Comparison of ENCODE assay signal across 8 mouse cellular contexts in the genomic region with DNA sequence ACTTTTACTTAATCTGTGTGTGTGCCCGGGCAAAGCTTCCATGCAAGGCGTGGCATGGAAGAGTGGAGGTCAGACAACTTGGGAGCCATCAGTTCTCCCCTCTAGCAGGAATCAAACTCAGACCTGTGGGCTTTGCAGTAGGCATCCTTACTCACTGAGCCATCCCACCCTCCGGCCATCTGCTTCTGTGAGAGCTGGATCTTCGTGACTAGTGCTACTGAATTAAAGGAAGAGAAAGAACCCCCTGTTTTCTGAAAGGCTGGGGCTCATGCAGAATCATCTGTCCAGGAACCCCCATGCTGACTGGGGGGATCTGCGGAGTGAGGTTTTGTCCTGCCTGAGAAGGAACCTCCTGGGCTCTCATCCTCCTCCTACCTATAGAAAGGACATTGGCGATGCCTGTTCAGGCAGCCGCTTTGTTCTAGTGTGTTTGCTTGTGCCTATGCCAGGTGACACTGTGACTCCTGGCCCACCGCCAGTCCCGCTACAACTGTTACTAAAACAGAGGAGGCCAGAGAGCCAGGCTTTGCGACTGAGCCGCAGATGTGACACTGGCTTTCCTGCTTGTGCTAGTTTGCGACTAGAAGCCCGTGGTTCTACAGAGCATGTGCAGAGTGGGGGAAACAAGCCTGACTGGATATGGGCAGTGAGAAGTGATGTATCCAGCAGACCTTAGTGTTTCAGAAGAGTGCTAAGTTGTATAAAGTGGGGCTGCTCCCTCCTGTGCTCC.
A peak's percentile ranks its signal among the peaks of the same experiment; 100 is the strongest.
DNase-seq lines count a peak whose midpoint lies in the region; ATAC-seq and TF ChIP-seq lines count a peak whose summit lies in the region.

No protein-coding gene starts in this region.

- H3K4me2 ChIP-seq in liver, embryonic 11.5 days, result no peak overlapping the region
- H3K4me2 ChIP-seq in intestine, embryonic 16.5 days (ENCODE audit: low read depth, low read length), result no peak overlapping the region
- 0 out of 2 replicates have a peak overlapping the region, but pooled peaks have one; percentile 5 for H3K4me2 ChIP-seq in lung, postnatal 0 days (replicated peaks; ENCODE audit: low read depth, low read length)
- H3K4me2 ChIP-seq in stomach, embryonic 16.5 days (ENCODE audit: low read depth, low read length), result no peak overlapping the region

- no peak for ATAC-seq in liver, embryonic 11.5 days (replicated peaks; ENCODE audit: low FRiP score)
- peak; percentile 63 for ATAC-seq in intestine, embryonic 16.5 days
- ATAC-seq in lung, postnatal 0 days, result peak; percentile 37
- ATAC-seq in stomach, embryonic 16.5 days (ENCODE audit: insufficient read depth, low FRiP score), result peak; percentile 72
- no peak for ATAC-seq in monocyte, adult 5-6 weeks (replicated peaks; ENCODE audit: insufficient number of reproducible peaks, low FRiP score, low TSS enrichment, poor library complexity, severe bottlenecking)

- TF ChIP-seq CTCF in liver, adult 2 months (IDR thresholded peaks at IDR 0.05; ENCODE audit: low read depth, low read length), result no peak
- TF ChIP-seq CTCF in brain, embryonic 14.5 days (IDR thresholded peaks at IDR 0.05; ENCODE audit: borderline replicate concordance, extremely low read depth, insufficient read depth, insufficient read length), result no peak
- TF ChIP-seq CTCF in lung, postnatal 0 days (IDR thresholded peaks at IDR 0.05), result no peak

- peak; percentile 66 for DNase-seq in liver, adult 2 months (ENCODE audit: extremely low read depth, low read depth, low spot score)
- no peak for DNase-seq in liver, embryonic 11.5 days (ENCODE audit: low spot score)
- peak; percentile 94 for DNase-seq in brain, embryonic 14.5 days (ENCODE audit: low read depth)
- peak; percentile 76 for DNase-seq in gastrocnemius, postnatal 14 days
- peak; percentile 80 for DNase-seq in lung, postnatal 0 days (ENCODE audit: low spot score)

- TF ChIP-seq EP300 in lung, postnatal 0 days (IDR thresholded peaks at IDR 0.05), result no peak

- 38% methylated on average over 13 of the region's 13 CpGs for WGBS in liver, adult 2 months
- 86% methylated on average over 13 of the region's 13 CpGs for whole genome bisulfite sequencing in liver, embryonic 11.5 days
- 70% methylated on average over 13 of the region's 13 CpGs for WGBS in intestine, embryonic 16.5 days
- WGBS in lung, postnatal 0 days, result 35% methylated on average over 13 of the region's 13 CpGs
- WGBS in stomach, embryonic 16.5 days, result 54% methylated on average over 13 of the region's 13 CpGs

- H3K9me3 ChIP-seq in liver, embryonic 11.5 days (ENCODE audit: control insufficient read depth, low read length), result no peaks in the 10 kb centered on the region
- H3K9me3 ChIP-seq in intestine, embryonic 16.5 days (ENCODE audit: control insufficient read depth, low read length), result no peaks in the 10 kb centered on the region
- no peaks in the 10 kb centered on the region for H3K9me3 ChIP-seq in lung, postnatal 0 days (ENCODE audit: low read length)
- H3K9me3 ChIP-seq in stomach, embryonic 16.5 days (replicated peaks; ENCODE audit: control insufficient read depth, low read length), result no peaks in the 10 kb centered on the region

- H3K36me3 ChIP-seq in liver, adult 2 months (ENCODE audit: control insufficient read depth, insufficient read depth, low read length), result no peaks in the 10 kb centered on the region
- no peaks in the 10 kb centered on the region for H3K36me3 ChIP-seq in liver, embryonic 11.5 days (ENCODE audit: control insufficient read depth, insufficient read depth, low read length)
- no peaks in the 10 kb centered on the region for H3K36me3 ChIP-seq in intestine, embryonic 16.5 days (ENCODE audit: control insufficient read depth, insufficient read depth, low read length)
- no peaks in the 10 kb centered on the region for H3K36me3 ChIP-seq in lung, postnatal 0 days (ENCODE audit: insufficient read depth, low read length)
- no peaks in the 10 kb centered on the region for H3K36me3 ChIP-seq in stomach, embryonic 16.5 days (ENCODE audit: control insufficient read depth, insufficient read depth, low read length)

- no peak overlapping the region for H3K4me3 ChIP-seq in liver, adult 2 months (ENCODE audit: insufficient read depth, low read depth, low read length)
- H3K4me3 ChIP-seq in liver, embryonic 11.5 days (ENCODE audit: low read depth, low read length), result no peak overlapping the region
- H3K4me3 ChIP-seq in intestine, embryonic 16.5 days (ENCODE audit: low read length), result no peak overlapping the region
- no peak overlapping the region for H3K4me3 ChIP-seq in lung, postnatal 0 days (ENCODE audit: low read depth, low read length)
- no peak overlapping the region for H3K4me3 ChIP-seq in stomach, embryonic 16.5 days (replicated peaks; ENCODE audit: low read length)

- H3K79me2 ChIP-seq in liver, adult 2 months (ENCODE audit: control insufficient read depth, insufficient read depth, low read length), result no peaks in the 10 kb centered on the region

- H3K4me1 ChIP-seq in liver, adult 2 months (ENCODE audit: control insufficient read depth, insufficient read depth, low read length), result peaks cover 2% of the 10 kb centered on the region
- H3K4me1 ChIP-seq in liver, embryonic 11.5 days (replicated peaks; ENCODE audit: control insufficient read depth, insufficient read depth, low read length), result no peaks in the 10 kb centered on the region
- peaks cover 26% of the 10 kb centered on the region for H3K4me1 ChIP-seq in intestine, embryonic 16.5 days (ENCODE audit: control insufficient read depth, insufficient read depth, low read length)
- H3K4me1 ChIP-seq in lung, postnatal 0 days (ENCODE audit: insufficient read depth, low read depth, low read length), result peaks cover 8% of the 10 kb centered on the region
- peaks cover 37% of the 10 kb centered on the region for H3K4me1 ChIP-seq in stomach, embryonic 16.5 days (ENCODE audit: control insufficient read depth, insufficient read depth, low read length)

- no peaks in the 10 kb centered on the region for H3K27me3 ChIP-seq in liver, adult 2 months (ENCODE audit: control insufficient read depth, insufficient read depth, low read length)
- H3K27me3 ChIP-seq in liver, embryonic 11.5 days (replicated peaks; ENCODE audit: control insufficient read depth, insufficient read depth, low read length), result no peaks in the 10 kb centered on the region
- H3K27me3 ChIP-seq in intestine, embryonic 16.5 days (replicated peaks; ENCODE audit: control insufficient read depth, insufficient read depth, low read length), result no peaks in the 10 kb centered on the region
- no peaks in the 10 kb centered on the region for H3K27me3 ChIP-seq in lung, postnatal 0 days (replicated peaks; ENCODE audit: insufficient read depth, low read length)
- H3K27me3 ChIP-seq in stomach, embryonic 16.5 days (ENCODE audit: control insufficient read depth, insufficient read depth, low read length), result no peaks in the 10 kb centered on the region

- H3K27ac ChIP-seq in liver, adult 2 months (replicated peaks; ENCODE audit: insufficient read depth, low read depth, low read length), result no peak overlapping the region
- no peak overlapping the region for H3K27ac ChIP-seq in liver, embryonic 11.5 days (ENCODE audit: low read depth, low read length)
- H3K27ac ChIP-seq in intestine, embryonic 16.5 days (ENCODE audit: low read length), result no peak overlapping the region
- no peak overlapping the region for H3K27ac ChIP-seq in lung, postnatal 0 days (ENCODE audit: low read length)
- peak overlapping the region; percentile 40; the same call in 1 of the 2 replicates for H3K27ac ChIP-seq in stomach, embryonic 16.5 days (ENCODE audit: low read length)

- intact Hi-C loops in gastrocnemius, postnatal 14 days (cut with DNase I; ENCODE audit: low total_unique reads), result no loop called here

- no peak for TF ChIP-seq POLR2A in liver, adult 2 months (IDR thresholded peaks at IDR 0.05; ENCODE audit: extremely low read depth, insufficient read depth, low read length)
- no peak for TF ChIP-seq POLR2A in brain, embryonic 14.5 days (IDR thresholded peaks at IDR 0.05; ENCODE audit: borderline replicate concordance, extremely low read depth, insufficient read depth, insufficient read length, poor library complexity, severe bottlenecking)

- H3K9ac ChIP-seq in liver, adult 2 months (ENCODE audit: low read depth, low read length), result no peak overlapping the region
- no peak overlapping the region for H3K9ac ChIP-seq in liver, embryonic 11.5 days (ENCODE audit: low read depth, low read length)
- no peak overlapping the region for H3K9ac ChIP-seq in intestine, embryonic 16.5 days (ENCODE audit: low read depth, low read length)
- no peak overlapping the region for H3K9ac ChIP-seq in lung, postnatal 0 days (replicated peaks; ENCODE audit: low read depth)
- H3K9ac ChIP-seq in stomach, embryonic 16.5 days (ENCODE audit: low read length), result no peak overlapping the region

Comparison
In these comparisons a context has a peak if more than half of its experiments do, and no peak if none do; other contexts are left out.
1. ATAC-seq: peak in intestine, embryonic 16.5 days (single experiment), lung, postnatal 0 days (single experiment) and stomach, embryonic 16.5 days (single experiment); none in liver, embryonic 11.5 days (single experiment) and monocyte, adult 5-6 weeks (single experiment).